Mouse (Mus musculus) left cerebral cortex, postnatal 4 days (tissue): ENCODE data around the gene Ooep. TPM values are rescaled to one million over a fixed set of nuclear protein-coding genes. Genes with fewer than 3 reads are reported as not detected.
A peak's percentile ranks its signal among the peaks of the same experiment; 100 is the strongest.
"Not testable (repeated sequence)": the region's sequence is repeated elsewhere in the genome, so short reads cannot be mapped to it uniquely, and the experiment has no call there.

Experiments used
- DNase-seq: peaks from one replicate; pipeline ENCODE4 v3.0.0-alpha.2; 2022
- intact Hi-C: fragments of 180-260 bp; cut with DNase I; formaldehyde crosslinking; loops from one replicate; pipeline ENCODE4 v1.15.1; 2025
- total RNA-seq, 2 experiments: library from RNA; stranded (reverse); gene quantifications; 2 replicates each; pipeline ENCODE4 v1.2.3; 2021

Gene Ooep
- total RNA-seq, 2 experiments from 2014 or later = 1.3 to 2.1 TPM

DNA sequence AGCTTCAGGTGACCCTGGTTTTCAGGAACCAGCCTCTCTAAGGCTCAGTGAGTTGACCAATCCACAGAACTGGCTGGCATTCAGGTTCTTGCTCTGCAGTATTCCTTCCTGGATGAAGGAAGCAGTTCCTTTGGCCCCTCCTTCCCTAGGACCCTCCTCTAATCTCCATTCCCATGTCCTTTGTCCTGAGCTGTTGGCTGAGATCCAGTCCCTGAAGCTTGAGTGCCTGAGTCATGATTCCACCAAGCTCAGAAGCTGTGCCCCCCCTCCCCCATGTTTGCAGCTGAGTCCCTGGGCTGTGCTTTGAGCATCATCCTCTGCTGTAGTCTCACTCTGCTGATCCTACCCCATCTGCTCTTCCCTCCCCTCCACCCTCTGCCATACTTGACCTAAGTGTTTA lies 41.5 kb downstream of the Ooep start:
- peak; percentile 11 for DNase-seq
- intact Hi-C loops = not testable (repeated sequence)

- intact Hi-C loops, DNase-seq: not testable (repeated sequence)
These were observed 51.2 kb downstream of the Ooep start, which contains the start of gene Omt2b for GRCm38 (mm10) chr9:78327289-78327688. TSS of gene Omt2b (plus strand) at chr9:78327589.

Other genes starting within 250 kb of the Ooep start
- 10 to 100 TPM in 1 of 2 experiments, 1 to 10 TPM in 1; 9.8 to 10.4 TPM for gene Gsta4, start 196.0 kb downstream of the Ooep start, total RNA-seq
- gene Gsta1, start 148.1 kb downstream of the Ooep start, total RNA-seq = not detected
- not detected for gene Gm3776, start 121.6 kb downstream of the Ooep start, total RNA-seq
- gene Gm10639, start 88.8 kb downstream of the Ooep start, total RNA-seq = not detected
- not detected for gene Omt2a, start 63.9 kb downstream of the Ooep start, total RNA-seq
- not detected for gene Omt2b, start 51.1 kb downstream of the Ooep start, total RNA-seq
- gene Gsta2, start 22.9 kb downstream of the Ooep start, total RNA-seq = not detected
- gene Dppa5a, start 10.5 kb downstream of the Ooep start, total RNA-seq = 1 to 10 TPM in 1 of 2 experiments, under 1 TPM in 1; 0.85 to 3.4 TPM
- under 1 TPM in 1 of 2 experiments, not detected in 1; 0.20 TPM for gene Ddx43, start 17.1 kb upstream of the Ooep start, total RNA-seq
- under 1 TPM; 0.48 to 0.62 TPM for gene Cgas, start 64.5 kb upstream of the Ooep start, total RNA-seq
- 10 to 100 TPM; 24.2 to 26.1 TPM for gene Mto1, start 69.5 kb upstream of the Ooep start, total RNA-seq
- gene Gm17324, start 70.1 kb upstream of the Ooep start, total RNA-seq = under 1 TPM in 1 of 2 experiments, not detected in 1; 0.66 TPM
- gene Eef1a1, start 110.4 kb upstream of the Ooep start, total RNA-seq = 1,000 to 10,000 TPM; 5,205 to 5,346 TPM
- gene Slc17a5, start 209.3 kb upstream of the Ooep start, total RNA-seq = 10 to 100 TPM; 11.8 to 13.3 TPM
- 1 to 10 TPM; 1.4 to 1.8 TPM for gene Cd109, start 236.8 kb upstream of the Ooep start, total RNA-seq